In genomic region chr12:84063228-84063627, GRCm38 (mm10) we compare ENCODE assay signal across 12 mouse cellular contexts. TPM values are rescaled to one million over a fixed set of nuclear protein-coding genes. Genes with fewer than 3 reads are reported as not detected.
DNase-seq lines count a peak whose midpoint lies in the region; ATAC-seq and TF ChIP-seq lines count a peak whose summit lies in the region.
"Had no signal": no experiment of that assay in that cellular context is flagged by ENCODE, and none has a peak within 500 bp of the region (broad histone marks: within the 10 kb centered on the region; RNA-seq: fewer than 3 reads in every experiment).

No protein-coding gene starts in this region.

- DNase-seq in hindbrain, postnatal 0 days (ENCODE audit: low spot score): no peak
- no peak for DNase-seq in hindbrain, embryonic 14.5 days (ENCODE audit: low spot score)
- DNase-seq in CH12.LX (ENCODE audit: extremely low read depth) (peak; percentile 6), Patski (ENCODE audit: low read depth, low spot score) (no peak)
- peak; percentile 26 for DNase-seq in lung, embryonic 14.5 days
- no peak for DNase-seq in ovary, postnatal 14 days (ENCODE audit: low spot score)
- no peak for DNase-seq in spleen, postnatal 36 days (ENCODE audit: low spot score in 2 of 2)
- no peak for DNase-seq in left cerebral cortex, adult 18-20 months (ENCODE audit: low spot score in 2 of 2)
- DNase-seq: adrenal gland, adult 8-10 months had no signal

- H3K27ac ChIP-seq in hindbrain, postnatal 0 days: no peak overlapping the region
- no peak overlapping the region for H3K27ac ChIP-seq in hindbrain, embryonic 14.5 days
- H3K27ac ChIP-seq in CH12.LX (ENCODE audit: insufficient read depth, low read depth): no peak overlapping the region
- no peak overlapping the region for H3K27ac ChIP-seq in lung, embryonic 14.5 days (ENCODE audit: low read depth)

- H3K9ac ChIP-seq in hindbrain, postnatal 0 days (replicated peaks; ENCODE audit: low read length): no peak overlapping the region
- H3K9ac ChIP-seq in hindbrain, embryonic 14.5 days: no peak overlapping the region
- H3K9ac ChIP-seq in CH12.LX (ENCODE audit: insufficient read depth, low read depth): no peak overlapping the region
- no peak overlapping the region for H3K9ac ChIP-seq in lung, embryonic 14.5 days

- in situ Hi-C loops in CH12.LX (cut with MboI; ENCODE audit: low pct_ligation_motif_present, low pct_unique_long_range_greater_than_20kb, low sequenced_read_pairs): loop anchor here (25.0 kb wide), 2 partner anchors 101 to 276 kb away; partner anchors contain the start of gene Riox1
- in situ Hi-C loops in Patski (cut with MboI; ENCODE audit: low pct_unique_long_range_greater_than_20kb): no loop called here

- H3K79me2 ChIP-seq in CH12.LX (replicated peaks; ENCODE audit: control insufficient read depth, extremely low read depth, insufficient read depth, poor library complexity, severe bottlenecking): no peaks in the 10 kb centered on the region

- 76% methylated on average over 5 of the region's 5 CpGs for WGBS in hindbrain, postnatal 0 days
- 72% methylated on average over 5 of the region's 5 CpGs for WGBS in hindbrain, embryonic 14.5 days
- 66% methylated on average over 5 of the region's 5 CpGs for whole genome bisulfite sequencing in lung, embryonic 14.5 days

- no peak overlapping the region for H3K4me2 ChIP-seq in hindbrain, postnatal 0 days (ENCODE audit: low read depth, low read length)
- H3K4me2 ChIP-seq in hindbrain, embryonic 14.5 days (replicated peaks): no peak overlapping the region
- no peak overlapping the region for H3K4me2 ChIP-seq in CH12.LX (ENCODE audit: insufficient read depth, low read depth, poor library complexity, severe bottlenecking)
- H3K4me2 ChIP-seq in lung, embryonic 14.5 days: no peak overlapping the region

- CTCF ChIA-PET in Patski (lab: Charles Lee): interaction anchor here (1.3 to 1.7 kb wide), 2 partner anchors 63 to 91 kb away, joined by 3 to 8 read pairs; no protein-coding TSS in a partner anchor

- peak; percentile 42 for TF ChIP-seq RAD21 in CH12.LX (IDR thresholded peaks at IDR 0.05; ENCODE audit: low read depth, low read length)

- TF ChIP-seq CTCF in hindbrain, postnatal 0 days (IDR thresholded peaks at IDR 0.05; ENCODE audit: low read depth): peak; percentile 31
- TF ChIP-seq CTCF in CH12.LX (conservative IDR thresholded peaks at IDR 0.05 in 1 of 2, IDR thresholded peaks at IDR 0.05 in 1 of 2; ENCODE audit: low read depth in 2 of 2, low read length in 2 of 2) (peak; percentile 20 to 52; a peak in 2 of 4 replicates), Patski (IDR thresholded peaks at IDR 0.05) (peak; percentile 69)
- TF ChIP-seq CTCF in lung, embryonic 14.5 days (IDR thresholded peaks at IDR 0.05; ENCODE audit: low read depth): peak; percentile 43

- no peaks in the 10 kb centered on the region for H3K36me3 ChIP-seq in hindbrain, postnatal 0 days (ENCODE audit: insufficient read depth, low read length)
- no peaks in the 10 kb centered on the region for H3K36me3 ChIP-seq in hindbrain, embryonic 14.5 days (replicated peaks; ENCODE audit: control insufficient read depth, insufficient read depth)
- no peaks in the 10 kb centered on the region for H3K36me3 ChIP-seq in CH12.LX (replicated peaks in 1 of 2; ENCODE audit: control insufficient read depth in 1 of 2, insufficient read depth in 1 of 2, low read length in 1 of 2)
- H3K36me3 ChIP-seq in lung, embryonic 14.5 days (ENCODE audit: insufficient read depth): no peaks in the 10 kb centered on the region

- 0 out of 2 replicates have a peak, but pooled peaks cover 3% of the 10 kb centered on the region for H3K27me3 ChIP-seq in hindbrain, postnatal 0 days (ENCODE audit: insufficient read depth, low read length)
- H3K27me3 ChIP-seq in hindbrain, embryonic 14.5 days (ENCODE audit: control insufficient read depth, insufficient read depth, low read length): peaks cover 8% of the 10 kb centered on the region
- no peaks in the 10 kb centered on the region for H3K27me3 ChIP-seq in CH12.LX (replicated peaks)
- H3K27me3 ChIP-seq in Patski: no peaks in the 10 kb centered on the region
- no peaks in the 10 kb centered on the region for H3K27me3 ChIP-seq in lung, embryonic 14.5 days (ENCODE audit: insufficient read depth, low read length)

- POLR2A ChIA-PET in Patski (lab: Charles Lee): no interaction called here

- dilution Hi-C loops in CH12.LX (cut with MboI; ENCODE audit: extremely low pct_ligation_motif_present, extremely low pct_unique_long_range_greater_than_20kb, low sequenced_read_pairs): no loop called here

- no peaks in the 10 kb centered on the region for H3K4me1 ChIP-seq in hindbrain, postnatal 0 days (ENCODE audit: insufficient read depth, low read length)
- H3K4me1 ChIP-seq in hindbrain, embryonic 14.5 days (replicated peaks; ENCODE audit: control insufficient read depth, insufficient read depth, low read length): no peaks in the 10 kb centered on the region
- no peaks in the 10 kb centered on the region for H3K4me1 ChIP-seq in CH12.LX (ENCODE audit: control insufficient read depth in 1 of 2, insufficient read depth in 2 of 2)
- H3K4me1 ChIP-seq in lung, embryonic 14.5 days (ENCODE audit: insufficient read depth): no peaks in the 10 kb centered on the region

- TF ChIP-seq POLR2A in CH12.LX (IDR thresholded peaks at IDR 0.05; ENCODE audit: low read depth, low read length): no peak

- TF ChIP-seq EP300 in CH12.LX (IDR thresholded peaks at IDR 0.05; ENCODE audit: low read length): no peak

- H3K9me3 ChIP-seq in hindbrain, postnatal 0 days (ENCODE audit: low read length): no peaks in the 10 kb centered on the region
- no peaks in the 10 kb centered on the region for H3K9me3 ChIP-seq in hindbrain, embryonic 14.5 days (ENCODE audit: control insufficient read depth, low read length)
- H3K9me3 ChIP-seq in CH12.LX (replicated peaks; ENCODE audit: low read length): peaks cover 2% of the 10 kb centered on the region
- no peaks in the 10 kb centered on the region for H3K9me3 ChIP-seq in lung, embryonic 14.5 days (ENCODE audit: low read depth, low read length)

- no peak for ATAC-seq in hindbrain, postnatal 0 days
- ATAC-seq in hindbrain, embryonic 14.5 days (ENCODE audit: low FRiP score): no peak
- no peak for ATAC-seq in Patski
- no peak for ATAC-seq in lung, embryonic 14.5 days (ENCODE audit: insufficient read depth)

- H3K4me3 ChIP-seq in hindbrain, postnatal 0 days (ENCODE audit: low read length): no peak overlapping the region
- no peak overlapping the region for H3K4me3 ChIP-seq in hindbrain, embryonic 14.5 days (replicated peaks; ENCODE audit: low read length)
- no peak overlapping the region for H3K4me3 ChIP-seq in CH12.LX (replicated peaks in 1 of 3; ENCODE audit: low read depth in 2 of 3, low read length in 2 of 3, poor library complexity in 1 of 3)
- H3K4me3 ChIP-seq in lung, embryonic 14.5 days (ENCODE audit: low read depth, low read length): no peak overlapping the region
- H3K4me3 ChIP-seq: erythroblast, embryonic 14.5 days had no signal

RNA-seq across cellular contexts. Expression of gene Acot5, which starts 5.9 kb away (rescaled TPM):
- total RNA-seq in hindbrain, postnatal 0 days (2014; rRNA removed): 1.2 and 1.3 TPM in 2 replicates
- 1.2 and 1.5 TPM in 2 replicates for polyA plus RNA-seq in hindbrain, postnatal 0 days (2015; fragmentation: Nextera tagmentation; extraction: Ambion mirVana)
- 0.30 and 0.48 TPM in 2 replicates for polyA plus RNA-seq in hindbrain, embryonic 14.5 days (2014; fragmentation: Nextera tagmentation; extraction: Ambion mirVana)
- not detected in 2 replicates for total RNA-seq in CH12.LX (2012; rRNA removed)
- total RNA-seq in CH12.LX (2014; rRNA removed): not detected in 2 replicates
- not detected in 2 replicates for polyA plus RNA-seq in CH12.LX (2012; ENCODE audit: insufficient read length, low read depth)
- polyA plus RNA-seq in Patski (2021): 1.1 TPM
- not detected in 2 replicates for polyA plus RNA-seq in lung, embryonic 14.5 days (2014; fragmentation: Nextera tagmentation; extraction: Ambion mirVana)
- 1 to 10 TPM; 5.7 to 6.6 TPM for total RNA-seq in left cerebral cortex, adult 18-20 months (2021)
- polyA plus RNA-seq: erythroblast, embryonic 14.5 days; limb, embryonic 11.5 days had no signal

RNA-seq across cellular contexts. Expression of gene Acot3, which starts 11.3 kb away (rescaled TPM):
- 0.42 and 1.3 TPM in 2 replicates for total RNA-seq in hindbrain, postnatal 0 days (2014; rRNA removed)
- polyA plus RNA-seq in hindbrain, postnatal 0 days (2015; fragmentation: Nextera tagmentation; extraction: Ambion mirVana): 1.3 and 1.6 TPM in 2 replicates
- polyA plus RNA-seq in hindbrain, embryonic 14.5 days (2014; fragmentation: Nextera tagmentation; extraction: Ambion mirVana): 0.78 and 1.9 TPM in 2 replicates
- total RNA-seq in CH12.LX (2012; rRNA removed) (not detected in 2 replicates), CH12.LX (2014; rRNA removed) (not detected in 2 replicates)
- polyA plus RNA-seq in CH12.LX (2012; ENCODE audit: insufficient read length, low read depth) (not detected in 2 replicates), Patski (2021) (1.6 TPM)
- polyA plus RNA-seq in lung, embryonic 14.5 days (2014; fragmentation: Nextera tagmentation; extraction: Ambion mirVana): 0.14 and 0.18 TPM in 2 replicates
- 1 to 10 TPM; 3.0 to 3.8 TPM for total RNA-seq in left cerebral cortex, adult 18-20 months (2021)

RNA-seq across cellular contexts. Expression of gene Gm49366, which starts 24.5 kb away (rescaled TPM):
- not detected in 2 replicates for total RNA-seq in hindbrain, postnatal 0 days (2014; rRNA removed)
- polyA plus RNA-seq in hindbrain, postnatal 0 days (2015; fragmentation: Nextera tagmentation; extraction: Ambion mirVana): not detected in 2 replicates
- polyA plus RNA-seq in hindbrain, embryonic 14.5 days (2014; fragmentation: Nextera tagmentation; extraction: Ambion mirVana): not detected in 2 replicates
- total RNA-seq in CH12.LX (2012; rRNA removed): not detected in 2 replicates
- not detected in 2 replicates for total RNA-seq in CH12.LX (2014; rRNA removed)
- polyA plus RNA-seq in CH12.LX (2012; ENCODE audit: insufficient read length, low read depth): not detected in 2 replicates
- polyA plus RNA-seq in Patski (2021): not detected
- not detected in 2 replicates for polyA plus RNA-seq in lung, embryonic 14.5 days (2014; fragmentation: Nextera tagmentation; extraction: Ambion mirVana)
- total RNA-seq in left cerebral cortex, adult 18-20 months (2021): 1 to 10 TPM in 1 of 2 experiments, not detected in 1; 1.5 TPM
- polyA plus RNA-seq: erythroblast, embryonic 14.5 days; heart, embryonic 16.5 days; limb, embryonic 11.5 days had no signal

RNA-seq across cellular contexts. Expression of gene Acot4, which starts 25.0 kb away (rescaled TPM):
- total RNA-seq in hindbrain, postnatal 0 days (2014; rRNA removed): 0.14 and 1.8 TPM in 2 replicates
- 0.68 and 1.2 TPM in 2 replicates for polyA plus RNA-seq in hindbrain, postnatal 0 days (2015; fragmentation: Nextera tagmentation; extraction: Ambion mirVana)
- polyA plus RNA-seq in hindbrain, embryonic 14.5 days (2014; fragmentation: Nextera tagmentation; extraction: Ambion mirVana): 0.54 and 0.61 TPM in 2 replicates
- not detected in 2 replicates for total RNA-seq in CH12.LX (2012; rRNA removed)
- total RNA-seq in CH12.LX (2014; rRNA removed): not detected in 2 replicates
- polyA plus RNA-seq in CH12.LX (2012; ENCODE audit: insufficient read length, low read depth): not detected in 2 replicates
- 0.33 TPM for polyA plus RNA-seq in Patski (2021)
- polyA plus RNA-seq in lung, embryonic 14.5 days (2014; fragmentation: Nextera tagmentation; extraction: Ambion mirVana): 0.11 and 0.42 TPM in 2 replicates
- total RNA-seq in left cerebral cortex, adult 18-20 months (2021): 1 to 10 TPM; 2.4 to 2.7 TPM

RNA-seq across cellular contexts. Expression of gene Acot6, which starts 37.2 kb away (rescaled TPM):
- total RNA-seq in hindbrain, postnatal 0 days (2014; rRNA removed): 6.8 and 8.6 TPM in 2 replicates
- 1.6 and 1.8 TPM in 2 replicates for polyA plus RNA-seq in hindbrain, postnatal 0 days (2015; fragmentation: Nextera tagmentation; extraction: Ambion mirVana)
- polyA plus RNA-seq in hindbrain, embryonic 14.5 days (2014; fragmentation: Nextera tagmentation; extraction: Ambion mirVana): 1.5 TPM in 2 replicates
- 0.04 TPM in 1 of 2 replicates, not detected in the other for total RNA-seq in CH12.LX (2012; rRNA removed)
- total RNA-seq in CH12.LX (2014; rRNA removed): 0.08 and 0.11 TPM in 2 replicates
- polyA plus RNA-seq in CH12.LX (2012; ENCODE audit: insufficient read length, low read depth): not detected in 2 replicates
- polyA plus RNA-seq in Patski (2021): 0.09 TPM
- polyA plus RNA-seq in lung, embryonic 14.5 days (2014; fragmentation: Nextera tagmentation; extraction: Ambion mirVana): 1.8 and 2.3 TPM in 2 replicates
- total RNA-seq in left cerebral cortex, adult 18-20 months (2021): 1 to 10 TPM; 4.3 TPM
- polyA plus RNA-seq: erythroblast, embryonic 14.5 days had no signal

Comparison
In these comparisons a context has a peak if more than half of its experiments do, and no peak if none do; other contexts are left out.
1. DNase-seq: peak in CH12.LX (single experiment) and lung, embryonic 14.5 days (single experiment); none in hindbrain, postnatal 0 days (single experiment), hindbrain, embryonic 14.5 days (single experiment), Patski (single experiment), ovary, postnatal 14 days (single experiment), spleen, postnatal 36 days (0 of 2) and left cerebral cortex, adult 18-20 months (0 of 2).
2. Peak in every context shown above with its lines, with median percentiles within 50 percentile points of each other: CTCF ChIP-seq.